Mouse (Mus musculus) regulatory T cell (primary cell): ENCODE results near the gene Kiss1.
"Not testable (repeated sequence)": the region's sequence is repeated elsewhere in the genome, so short reads cannot be mapped to it uniquely, and the experiment has no call there.

ENCODE experiments used
- in situ Hi-C: fragments of 300-600 bp; cut with MboI, MseI; formaldehyde crosslinking; loops from one replicate; pipeline ENCODE4 v1.15.1; 2025; ENCODE audit warnings: high pct_unique_total_duplicates

Kiss1 gene

DNA sequence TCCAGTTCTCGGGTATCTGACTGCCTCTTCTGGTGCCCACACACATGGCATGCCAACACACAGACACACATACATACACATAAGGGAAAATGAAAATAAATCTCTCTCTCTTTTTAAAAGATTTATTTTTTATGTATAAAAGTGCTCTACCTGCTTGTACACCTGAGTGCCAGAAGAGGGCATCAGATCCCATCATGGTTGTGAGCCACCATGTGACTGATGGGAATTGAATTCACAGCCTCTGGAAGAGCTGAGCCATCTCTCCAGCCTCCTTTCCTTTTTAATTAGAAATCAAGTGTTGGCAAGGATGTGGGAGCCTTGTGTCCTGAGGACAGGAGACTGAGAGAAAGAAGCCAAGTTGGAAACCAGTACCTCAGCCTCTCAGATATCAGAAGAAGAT lies 4.5 kb upstream of the Kiss1 start:
- in situ Hi-C loops, result no loop called here

DNA sequence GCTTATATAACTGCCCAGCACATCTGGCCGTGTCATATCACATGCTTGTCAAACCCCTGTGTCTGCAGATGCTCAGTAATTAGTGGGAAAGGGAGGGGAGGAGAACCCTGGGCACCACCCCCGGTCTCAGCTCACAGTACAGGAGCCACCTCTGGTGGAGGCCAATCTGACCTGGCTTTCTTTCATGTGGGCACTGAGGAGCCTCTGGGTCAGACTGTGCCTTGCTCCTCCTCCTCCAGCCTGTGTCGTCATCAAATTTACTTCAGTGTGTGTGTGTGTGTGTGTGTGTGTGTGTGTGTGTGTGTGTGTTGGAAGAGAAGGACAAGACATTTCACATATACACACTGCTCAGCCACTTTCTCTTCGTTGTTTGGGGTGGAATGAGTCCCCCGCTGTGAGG lies 1.7 kb downstream of the Kiss1 start:
- in situ Hi-C loops, result no loop called here

DNA sequence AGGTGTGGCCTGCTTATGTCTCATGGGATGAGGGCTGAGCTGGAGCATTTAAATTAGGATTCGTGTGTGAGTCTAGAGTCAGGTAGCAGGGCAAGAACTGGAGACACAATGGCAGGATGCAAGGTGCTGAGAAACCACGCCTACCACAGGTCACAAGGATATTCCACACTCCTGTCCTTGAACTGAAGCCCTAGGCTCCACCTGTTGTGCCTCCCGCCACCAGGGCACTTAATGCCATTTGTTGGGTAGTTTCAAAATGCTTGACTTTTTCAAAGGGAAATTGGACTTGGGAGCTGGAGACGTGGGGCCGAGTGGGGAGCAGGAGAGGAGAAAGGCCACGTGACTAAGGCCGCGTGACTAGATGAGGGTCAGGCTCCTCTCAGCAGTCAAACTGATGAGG lies 4.3 kb downstream of the Kiss1 start:
- in situ Hi-C loops, result no loop called here

DNA sequence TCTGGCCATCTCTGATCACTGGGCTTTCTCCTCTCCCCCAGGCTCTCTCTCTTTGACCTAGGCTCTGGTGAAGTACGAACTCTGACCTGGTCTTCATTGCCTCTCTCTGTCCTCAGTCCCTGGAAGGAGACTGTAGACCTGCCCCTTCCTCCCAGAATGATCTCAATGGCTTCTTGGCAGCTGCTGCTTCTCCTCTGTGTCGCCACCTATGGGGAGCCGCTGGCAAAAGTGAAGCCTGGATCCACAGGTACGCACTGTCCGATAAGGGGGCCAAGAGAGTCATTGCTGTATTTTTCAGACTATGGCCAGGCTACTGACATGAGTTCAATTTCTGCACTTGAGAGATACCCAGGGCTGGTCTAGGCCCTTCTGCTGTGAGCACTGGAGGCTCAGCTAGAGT lies 5.4 kb downstream of the Kiss1 start:
- in situ Hi-C loops, result no loop called here

DNA sequence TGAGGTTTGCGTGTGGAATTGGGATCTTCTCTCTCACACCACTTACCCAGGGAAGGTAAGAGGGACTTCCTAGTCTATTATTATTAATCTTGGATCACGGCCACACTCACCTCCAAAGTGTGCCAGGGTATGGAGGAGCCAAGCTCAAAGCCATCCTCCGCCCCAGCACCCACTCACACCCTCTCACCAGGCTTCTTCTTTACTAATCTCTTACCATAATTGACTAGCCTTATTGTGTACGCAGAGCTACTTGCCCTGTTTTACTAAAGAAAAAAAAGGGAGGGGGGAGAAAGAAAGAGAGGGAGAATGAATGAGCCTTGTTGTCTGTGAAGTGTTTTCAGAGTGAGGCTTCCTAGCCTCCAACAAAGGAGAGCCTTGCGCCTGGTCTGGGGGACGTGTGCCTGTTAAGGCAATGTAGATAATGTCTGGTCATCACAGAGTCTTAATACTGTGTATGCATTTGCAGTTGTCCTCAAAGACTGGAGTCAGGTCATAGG lies 6.7 kb downstream of the Kiss1 start:
- in situ Hi-C loops, result no loop called here

DNA sequence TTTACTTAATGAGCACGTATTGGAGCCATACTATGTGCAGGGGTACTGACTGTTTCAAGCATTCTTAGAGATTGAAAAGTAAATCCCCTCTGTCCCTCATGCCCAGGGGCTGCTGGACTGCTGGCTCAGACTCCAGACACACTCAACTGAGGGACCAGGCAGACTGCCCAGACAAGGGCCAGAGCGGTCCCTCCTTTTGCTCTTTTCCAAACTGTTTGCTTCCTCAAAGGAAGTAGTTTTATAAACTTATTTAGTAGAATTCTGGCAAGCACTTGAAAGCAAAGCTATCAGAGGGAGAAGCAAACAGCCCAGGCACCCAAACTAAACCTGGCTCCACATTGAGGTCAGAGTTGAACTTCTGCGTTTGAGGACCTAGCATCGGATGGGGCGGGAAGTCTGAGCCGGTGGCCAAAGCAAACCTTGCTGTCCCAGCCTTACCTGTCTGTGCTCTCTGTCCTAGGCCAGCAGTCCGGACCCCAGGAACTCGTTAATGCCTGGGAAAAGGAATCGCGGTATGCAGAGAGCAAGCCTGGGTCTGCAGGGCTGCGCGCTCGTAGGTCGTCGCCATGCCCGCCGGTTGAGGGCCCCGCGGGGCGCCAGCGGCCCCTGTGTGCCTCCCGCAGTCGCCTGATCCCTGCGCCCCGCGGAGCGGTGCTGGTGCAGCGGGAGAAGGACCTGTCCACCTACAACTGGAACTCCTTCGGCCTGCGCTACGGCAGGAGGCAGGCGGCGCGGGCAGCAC lies 7.4 kb downstream of the Kiss1 start:
- in situ Hi-C loops, result no loop called here

DNA sequence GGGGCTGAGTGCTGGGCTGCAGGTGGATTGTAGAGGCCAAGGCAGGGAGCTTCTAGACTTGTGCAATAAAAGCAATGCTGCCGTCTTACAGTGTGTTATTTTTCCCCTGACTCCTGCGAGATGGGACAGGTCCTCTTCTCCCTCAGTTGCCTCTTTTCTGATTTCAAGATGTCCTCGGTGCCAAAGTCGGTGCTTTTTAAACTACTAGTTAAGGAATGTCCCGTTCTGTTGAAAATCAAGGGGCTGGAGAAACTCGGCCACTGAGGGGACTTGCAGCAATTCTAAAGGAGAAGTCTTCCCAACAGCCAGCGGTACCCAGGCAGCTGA lies 7.9 kb downstream of the Kiss1 start:
- in situ Hi-C loops, result no loop called here

DNA sequence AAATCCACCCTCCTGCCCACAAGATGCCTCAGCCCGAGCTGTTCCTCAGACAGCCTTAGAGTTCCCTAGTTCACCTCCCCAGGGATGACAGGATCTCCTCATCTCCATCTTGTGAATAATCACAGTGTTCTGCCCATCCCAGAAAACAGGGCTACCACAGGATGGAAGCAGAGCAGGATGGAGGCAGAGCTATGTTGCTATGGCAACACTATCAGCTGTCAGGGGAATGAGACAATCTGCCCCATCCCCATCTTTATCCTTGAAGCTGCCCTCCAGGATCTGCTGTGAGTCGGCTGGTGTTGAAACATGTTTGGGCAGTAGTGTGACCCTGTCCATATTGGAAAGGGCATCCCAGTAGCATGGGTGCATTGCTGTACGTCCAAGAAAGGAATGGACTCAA lies 9.5 kb downstream of the Kiss1 start:
- in situ Hi-C loops, result no loop called here

DNA sequence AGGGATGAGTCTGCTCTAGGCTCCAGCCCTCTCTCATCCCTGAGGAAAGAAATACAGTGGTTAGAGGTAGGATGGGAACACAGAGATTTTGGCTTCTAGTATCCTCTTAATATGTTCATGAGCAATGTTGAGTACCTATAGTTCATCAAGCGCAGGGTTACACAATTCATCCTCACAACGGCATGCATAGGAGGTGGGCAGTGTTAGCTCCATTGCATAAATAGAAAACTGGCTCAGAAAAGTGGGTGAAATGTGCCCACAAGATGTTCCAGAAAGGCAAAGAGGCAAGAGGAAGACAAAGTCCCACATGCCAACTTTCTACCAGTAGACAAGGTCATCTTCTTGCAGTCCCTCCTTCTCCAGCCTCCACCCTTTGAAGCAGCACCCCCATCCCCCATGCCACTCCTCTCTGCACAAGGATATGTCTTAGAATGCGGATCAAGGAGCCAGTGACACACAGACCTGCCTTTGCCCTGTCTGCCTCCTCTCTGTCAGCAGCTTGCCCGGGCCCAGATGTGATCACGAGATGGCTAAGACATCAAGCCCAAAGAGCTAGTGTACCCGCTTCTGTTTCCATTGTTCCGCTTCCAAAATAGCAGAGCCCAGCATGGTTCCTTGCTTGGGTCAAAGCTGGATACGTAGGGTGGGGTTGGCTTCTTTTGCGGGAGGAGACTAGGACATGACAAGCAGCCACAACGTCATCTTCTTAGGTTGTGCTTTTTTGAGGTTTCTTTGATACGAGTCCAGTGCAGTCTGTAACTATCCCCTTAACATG lies 11.2 kb downstream of the Kiss1 start:
- in situ Hi-C loops, result no loop called here

DNA sequence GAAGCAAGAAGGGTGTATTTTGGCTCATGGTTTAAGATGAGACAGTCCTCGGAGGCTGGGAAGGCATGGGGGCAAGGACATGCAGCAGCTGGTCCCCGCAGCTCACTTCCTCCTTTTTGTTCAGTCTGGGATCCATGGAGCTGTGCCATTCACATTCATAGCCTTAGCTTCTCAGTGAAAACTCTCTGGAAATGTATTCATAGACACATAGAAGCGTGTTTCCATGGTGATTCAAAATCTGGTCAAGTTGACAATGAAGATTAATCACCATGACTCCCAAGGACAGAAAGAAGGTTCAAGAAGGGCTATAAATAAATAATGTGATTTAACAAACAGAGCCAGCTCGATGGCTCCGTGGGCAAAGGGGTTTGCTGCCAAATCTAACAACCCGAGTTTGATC lies 12.3 kb downstream of the Kiss1 start:
- in situ Hi-C loops, result no loop called here

DNA sequence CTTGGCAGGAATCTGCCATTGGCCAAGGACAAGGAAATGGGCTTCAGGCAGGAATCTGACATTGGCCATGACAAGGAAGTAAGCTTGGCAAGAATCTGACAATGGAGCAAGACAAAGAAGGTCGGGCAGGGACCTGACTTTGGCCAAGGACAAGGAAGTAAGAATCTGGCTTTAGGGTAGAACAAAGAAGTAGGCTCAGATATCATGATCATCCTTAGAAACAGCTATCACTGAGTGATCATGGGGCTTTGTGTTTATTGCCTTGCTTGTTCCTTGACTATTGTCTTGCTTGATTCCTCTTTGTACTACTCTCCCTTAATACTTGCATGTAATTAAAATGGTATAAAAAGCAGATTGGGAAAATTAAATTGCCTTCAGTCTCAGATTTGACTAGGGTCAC lies 18.7 kb downstream of the Kiss1 start:
- in situ Hi-C loops, result not testable (repeated sequence)

DNA sequence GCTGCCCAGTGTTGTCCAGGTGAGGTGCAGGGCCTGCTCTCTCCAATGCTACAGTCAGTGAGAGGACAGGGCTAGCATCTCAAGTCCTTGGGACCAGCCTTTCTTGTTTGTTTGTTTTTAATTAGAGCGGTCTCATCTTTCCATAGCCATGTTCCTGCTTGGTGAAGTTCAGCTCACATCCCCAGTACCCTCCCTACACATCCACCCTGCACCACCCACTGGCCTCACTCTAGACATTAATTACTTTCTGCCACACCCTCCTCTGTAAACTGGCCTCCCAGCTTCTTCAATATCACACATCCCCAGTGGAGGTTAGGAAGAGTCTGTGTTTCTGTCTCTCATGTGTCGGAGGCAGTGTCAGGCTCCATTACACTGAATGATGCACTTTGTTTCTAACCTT lies 22.7 kb downstream of the Kiss1 start:
- in situ Hi-C loops, result no loop called here

DNA sequence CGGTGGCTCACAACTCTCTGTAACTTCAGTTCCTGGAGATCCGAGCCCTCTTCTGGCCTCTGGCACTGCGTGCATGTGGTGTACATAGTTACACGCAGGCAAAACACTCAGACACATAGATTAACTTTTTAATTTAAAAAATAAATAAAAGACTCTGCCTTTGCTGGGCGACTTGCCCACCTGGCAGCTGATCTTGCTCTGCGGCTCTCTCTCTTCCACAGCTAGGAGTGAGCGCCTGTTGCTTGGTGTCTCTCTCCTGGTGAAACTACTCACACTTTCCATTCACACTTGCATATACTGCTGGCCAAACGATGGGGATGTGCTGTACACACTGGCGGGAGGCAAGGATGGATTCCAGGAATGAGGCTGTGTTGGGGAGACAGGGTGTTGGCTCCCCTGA lies 24.9 kb downstream of the Kiss1 start:
- in situ Hi-C loops, result no loop called here

DNA sequence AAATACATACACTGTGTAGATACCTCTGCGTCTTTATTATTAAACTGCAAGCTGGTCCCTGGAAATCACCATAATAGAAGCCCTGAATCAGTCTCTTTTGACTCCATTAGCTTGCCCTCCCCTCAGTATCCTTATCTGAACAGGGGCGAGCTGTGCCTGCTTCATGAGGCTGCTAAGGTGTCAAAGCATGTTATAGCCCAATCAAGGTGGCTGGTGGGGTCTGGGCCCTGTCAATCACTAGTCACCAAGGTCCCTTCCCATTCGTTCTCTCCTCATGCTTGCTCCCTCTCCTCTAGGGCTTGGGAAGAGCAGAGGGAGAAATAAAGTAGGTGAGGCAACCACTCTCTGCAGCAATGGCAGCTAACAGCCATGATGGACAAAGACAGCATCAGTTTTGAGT lies 25.6 kb downstream of the Kiss1 start:
- in situ Hi-C loops, result no loop called here

DNA sequence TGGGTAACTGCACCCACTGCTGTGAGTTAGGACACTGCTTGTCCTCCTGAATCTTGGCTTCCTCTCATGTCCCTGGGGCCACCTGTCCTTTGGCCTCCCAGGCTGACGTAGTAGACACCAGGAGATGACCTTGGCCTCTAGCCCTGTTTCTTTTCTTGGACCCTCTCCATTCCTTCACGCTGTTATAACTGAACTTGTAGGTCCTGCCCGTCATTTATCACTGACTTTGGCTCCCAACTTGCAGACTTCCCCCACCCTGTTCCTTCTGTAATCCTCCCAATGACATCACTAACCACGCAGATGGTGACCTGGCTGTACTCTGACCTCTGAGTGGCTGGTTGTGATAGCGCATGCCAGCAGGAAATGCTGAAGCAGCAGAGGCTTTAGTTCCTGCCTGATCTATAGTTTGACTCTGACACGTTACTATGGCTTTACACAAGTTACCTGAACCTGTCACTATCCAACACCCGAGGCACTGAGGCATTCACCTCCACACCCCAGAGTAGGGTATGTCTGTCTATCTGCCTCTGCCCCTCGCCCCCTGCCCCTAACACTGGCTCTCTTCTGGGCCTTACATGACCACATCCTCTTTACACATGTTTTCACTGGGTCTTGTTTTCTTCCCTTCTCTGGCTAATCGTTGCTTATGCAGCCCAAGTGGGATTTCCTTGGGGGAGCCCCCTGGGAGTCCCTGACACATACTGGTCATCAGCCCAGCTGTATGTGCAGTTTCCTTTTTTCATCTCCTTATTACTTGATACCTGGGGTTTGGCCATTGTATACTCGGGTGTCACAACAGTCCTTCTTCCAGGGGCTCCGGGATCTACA lies 26.2 kb downstream of the Kiss1 start:
- in situ Hi-C loops, result no loop called here

DNA sequence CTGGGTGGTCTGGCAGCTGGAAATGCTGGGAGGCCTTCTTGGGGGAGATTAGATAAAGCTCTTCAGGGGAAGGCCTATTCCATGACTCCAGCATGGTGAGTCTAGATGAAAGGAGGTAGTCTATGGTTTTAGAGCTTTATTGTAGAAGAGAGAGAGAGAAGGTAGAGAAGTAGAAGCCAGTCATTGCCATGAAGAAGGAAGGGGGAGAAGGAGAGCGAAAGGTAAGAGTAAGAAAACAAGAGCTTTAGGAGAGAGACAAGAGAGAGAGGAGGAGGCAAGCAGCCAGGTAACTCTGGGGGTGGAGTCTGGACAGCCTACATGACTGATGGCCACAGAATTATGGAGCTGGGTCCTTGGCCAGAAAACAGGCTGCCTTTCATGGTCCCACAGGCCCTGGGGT lies 28.5 kb downstream of the Kiss1 start, which contains the start of gene Ren1:
Gene Ren1, plus strand, starts transcription at position 301 of the 400 bp plus-strand sequence.
- in situ Hi-C loops, result no loop called here

DNA sequence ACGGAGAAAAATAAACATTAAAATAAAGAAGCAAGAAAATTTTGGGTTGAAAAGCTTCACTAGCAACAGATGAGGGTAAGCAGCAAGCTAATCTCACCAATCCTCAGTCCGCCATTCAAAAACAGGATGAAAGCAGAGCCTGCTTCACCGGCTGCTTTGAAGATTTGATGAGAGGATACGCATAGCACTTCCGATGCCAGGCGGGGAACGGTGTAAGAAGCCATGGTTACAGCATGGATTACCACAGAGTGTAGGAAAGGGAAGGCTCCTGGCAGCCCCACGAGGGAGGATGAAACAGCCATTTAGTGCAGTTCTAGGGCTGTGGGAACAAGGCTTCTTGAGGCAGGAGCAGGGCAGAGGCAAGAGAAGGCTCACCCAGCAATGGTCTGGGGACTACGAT lies 30.1 kb downstream of the Kiss1 start:
- in situ Hi-C loops, result no loop called here

DNA sequence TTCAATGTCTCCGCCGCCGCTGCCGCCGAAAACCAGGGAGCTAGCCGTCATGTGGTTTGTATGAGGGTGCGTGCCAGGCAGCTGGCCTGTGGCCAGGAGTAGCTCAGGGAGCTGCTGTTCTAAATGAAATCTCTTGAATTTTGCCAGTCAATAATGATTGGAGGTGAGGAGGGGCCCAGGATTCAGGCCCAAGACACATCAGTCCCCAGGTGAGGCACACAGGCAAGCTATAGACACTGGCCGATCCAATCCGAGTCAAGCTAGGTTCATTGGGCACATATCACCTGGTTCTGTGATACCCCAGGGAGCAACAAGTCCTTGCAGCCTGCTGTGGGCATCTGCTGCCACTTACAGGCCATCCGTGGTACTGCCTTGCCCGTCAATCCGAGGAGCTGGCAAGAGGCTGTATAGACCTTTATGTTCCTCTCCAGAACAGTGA lies 31.7 kb downstream of the Kiss1 start:
- in situ Hi-C loops, result no loop called here

DNA sequence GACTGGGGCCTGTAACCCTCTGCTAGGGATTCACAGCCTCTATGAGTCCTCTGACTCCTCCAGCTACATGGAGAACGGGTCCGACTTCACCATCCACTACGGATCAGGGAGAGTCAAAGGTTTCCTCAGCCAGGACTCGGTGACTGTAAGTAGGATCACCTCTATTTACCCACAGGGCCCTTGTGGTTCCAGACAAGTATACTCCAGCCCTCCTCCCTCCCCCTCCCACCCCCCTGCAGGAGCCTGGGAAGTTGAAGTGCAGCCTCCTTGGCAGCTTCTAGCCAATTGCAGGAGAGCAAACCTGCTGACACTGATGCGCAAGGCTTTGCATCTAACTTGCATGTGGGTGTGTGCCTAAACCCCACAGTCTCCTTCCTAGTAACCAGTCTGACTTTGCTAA lies 33.8 kb downstream of the Kiss1 start:
- in situ Hi-C loops, result no loop called here

DNA sequence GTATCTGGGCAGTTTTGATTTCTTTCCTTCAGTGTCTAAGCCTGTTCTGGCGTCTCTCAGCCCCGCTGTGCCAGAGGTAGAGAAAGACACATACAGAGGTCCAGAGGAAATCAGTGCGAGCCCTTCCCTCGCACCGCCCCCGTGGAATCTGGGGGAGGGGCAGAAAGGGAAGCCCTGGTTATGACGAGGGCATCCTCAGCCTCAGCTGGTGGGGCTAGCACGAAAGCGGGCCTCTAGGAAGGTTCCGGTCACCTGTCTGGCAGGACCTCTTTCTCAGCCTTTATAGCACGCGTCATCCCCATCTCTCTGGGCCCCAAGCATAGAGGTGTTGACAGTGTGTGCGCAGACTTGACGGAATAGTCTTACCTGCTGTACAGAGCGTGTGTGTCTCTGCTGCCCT lies 34.2 kb downstream of the Kiss1 start:
- in situ Hi-C loops, result no loop called here

DNA sequence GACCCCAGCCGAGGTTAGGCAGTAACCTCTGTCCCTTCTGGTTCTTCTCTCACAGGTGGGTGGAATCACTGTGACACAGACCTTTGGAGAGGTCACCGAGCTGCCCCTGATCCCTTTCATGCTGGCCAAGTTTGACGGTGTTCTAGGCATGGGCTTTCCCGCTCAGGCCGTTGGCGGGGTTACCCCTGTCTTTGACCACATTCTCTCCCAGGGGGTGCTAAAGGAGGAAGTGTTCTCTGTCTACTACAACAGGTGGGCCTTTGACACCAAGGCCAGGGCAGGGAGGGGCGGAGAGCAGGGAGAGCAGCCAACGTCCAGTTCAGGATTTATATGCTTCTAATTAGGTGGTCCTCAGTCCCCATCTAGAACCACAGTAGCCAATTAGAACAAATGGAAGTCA lies 34.7 kb downstream of the Kiss1 start:
- in situ Hi-C loops, result no loop called here

DNA sequence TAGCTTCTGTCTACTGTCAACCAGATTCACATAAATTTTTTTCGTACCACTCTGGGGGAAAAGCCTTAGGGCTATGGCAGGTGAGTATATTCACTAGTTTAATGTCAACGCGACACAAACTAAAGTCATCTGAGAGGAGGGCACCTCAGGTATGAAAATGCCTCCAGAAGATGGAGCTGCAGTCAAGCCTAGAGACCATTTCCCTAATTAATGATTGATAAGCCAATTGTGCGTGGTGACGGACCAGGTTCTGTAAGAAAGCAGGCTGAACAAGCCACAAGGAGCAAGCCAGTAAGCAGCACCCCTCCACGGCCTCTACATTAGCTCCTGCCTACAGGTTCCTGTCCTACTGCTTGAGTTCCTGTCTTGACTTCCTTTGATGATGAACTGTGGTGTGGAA lies 39.3 kb downstream of the Kiss1 start:
- in situ Hi-C loops, result no loop called here
